Mouse (Mus musculus) embryo, embryonic 11 days (tissue): Measurements from ENCODE around the gene Vamp2.
A peak's percentile ranks its signal among the peaks of the same experiment; 100 is the strongest.
"Not testable (repeated sequence)": the region's sequence is repeated elsewhere in the genome, so short reads cannot be mapped to it uniquely, and the experiment has no call there.

Experiments
- DNase-seq: peaks from one replicate; pipeline ENCODE4 v3.0.0-alpha.2; 2015

Gene Vamp2

GRCm38 (mm10) chr11:69086390-69086789, 1.9 kb upstream of the Vamp2 start:
- no peak for DNase-seq

DNA sequence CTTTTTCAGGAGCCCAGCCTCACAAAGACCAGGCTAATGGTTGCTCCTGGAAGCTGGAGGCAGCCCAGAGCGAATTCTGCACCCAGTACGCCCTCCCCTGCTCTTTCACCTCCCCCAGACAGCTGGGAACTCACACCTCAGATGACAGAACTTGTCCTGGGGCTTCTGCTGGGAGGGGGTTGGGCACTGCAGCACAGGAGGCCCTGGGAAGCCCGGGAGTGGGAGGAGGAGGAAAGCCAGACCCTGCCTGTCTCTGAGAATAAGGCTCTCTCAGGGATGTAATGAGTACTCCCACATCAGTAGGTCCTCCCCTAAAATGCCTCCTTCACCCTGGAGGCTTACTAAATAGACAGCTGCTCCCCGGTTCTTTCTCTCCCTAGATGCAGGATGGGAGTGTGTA, 1.2 kb upstream of the Vamp2 start:
- no peak for DNase-seq

DNA sequence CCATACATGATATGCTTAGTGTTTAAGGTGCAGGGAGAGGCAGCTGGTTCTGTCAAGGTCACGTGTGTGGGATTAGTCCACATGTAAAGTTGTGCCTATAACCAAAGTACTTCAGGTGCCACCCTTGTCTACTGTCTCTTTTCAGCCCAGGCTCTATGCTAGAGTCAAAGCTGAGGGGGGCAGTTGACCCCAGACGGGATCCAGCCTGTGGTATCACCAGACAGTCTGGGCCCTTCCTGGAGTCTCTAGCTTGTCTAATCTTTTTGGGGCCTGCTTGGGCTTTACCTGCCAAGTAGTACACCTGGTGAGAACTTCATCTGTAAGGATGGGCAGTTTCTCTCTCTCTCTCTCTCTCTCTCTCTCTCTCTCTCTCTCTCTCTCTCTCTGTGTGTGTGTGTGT, 693 bp upstream of the Vamp2 start:
- DNase-seq, result no peak

GRCm38 (mm10) chr11:69088856-69089615, 746 bp downstream of the Vamp2 start:
- no peak for DNase-seq

- DNase-seq, result no peak
These were observed 1.5 kb downstream of the Vamp2 start for GRCm38 (mm10) chr11:69089616-69090290.

GRCm38 (mm10) chr11:69090367-69090766, 2.1 kb downstream of the Vamp2 start:
- no peak for DNase-seq

DNA sequence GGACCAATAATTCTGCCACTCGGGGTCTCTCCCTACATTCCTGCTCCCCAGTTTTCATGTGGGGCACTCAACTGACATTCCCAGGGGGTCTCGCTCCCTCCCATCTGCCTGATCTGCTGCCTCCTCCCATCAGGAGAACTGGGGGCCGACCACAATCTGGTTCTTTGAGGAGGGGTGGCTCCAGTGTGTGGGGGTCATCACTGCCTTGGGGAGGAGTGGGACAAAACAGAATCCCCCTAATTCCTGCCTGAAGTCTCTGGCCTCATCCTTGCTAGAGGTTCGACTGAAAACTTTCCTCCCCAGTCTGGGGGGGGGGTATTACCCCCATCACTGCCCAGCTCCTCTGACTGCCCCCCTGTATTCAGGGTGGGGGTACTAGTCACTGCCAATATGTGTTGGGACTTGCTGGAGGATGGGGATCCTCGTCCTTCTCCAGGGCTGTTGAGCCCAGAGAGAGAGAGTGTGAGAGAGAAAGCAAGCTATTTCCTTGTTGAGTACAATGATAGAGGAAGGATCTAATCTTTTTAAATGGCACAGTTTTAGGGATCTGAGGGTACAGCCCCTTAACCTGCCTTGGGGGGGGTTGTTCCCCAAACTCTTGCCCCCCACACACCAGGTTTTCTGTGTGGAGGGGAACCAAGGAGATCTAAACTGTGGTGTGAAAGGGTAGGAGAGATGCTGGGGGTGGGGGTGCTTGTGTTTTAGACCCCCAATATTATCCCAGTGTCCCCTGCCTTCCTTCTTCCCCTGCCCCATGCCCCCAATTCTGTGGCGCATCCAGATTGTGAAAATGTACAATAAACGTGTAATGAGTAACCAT, 3.5 kb downstream of the Vamp2 start:
- no peak for DNase-seq

DNA sequence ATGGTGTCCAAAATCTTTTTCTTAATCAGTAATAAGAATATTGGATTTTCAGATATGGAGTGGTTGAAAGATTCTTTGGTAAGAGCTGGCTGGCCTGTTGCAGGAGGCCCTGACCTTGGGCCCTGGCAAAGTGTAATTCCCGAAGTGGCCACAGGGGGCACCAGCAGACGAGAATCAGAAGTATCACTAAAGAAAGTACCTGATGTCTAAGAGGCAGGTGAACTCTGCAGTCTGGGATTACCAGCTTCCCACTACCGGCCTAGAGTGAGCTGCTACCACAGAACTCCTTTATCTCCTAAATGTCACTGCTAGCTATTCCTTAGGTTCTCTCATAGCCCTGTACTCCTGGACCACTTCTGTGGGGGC, 4.1 kb downstream of the Vamp2 start:
- peak; percentile 76 for DNase-seq

DNA sequence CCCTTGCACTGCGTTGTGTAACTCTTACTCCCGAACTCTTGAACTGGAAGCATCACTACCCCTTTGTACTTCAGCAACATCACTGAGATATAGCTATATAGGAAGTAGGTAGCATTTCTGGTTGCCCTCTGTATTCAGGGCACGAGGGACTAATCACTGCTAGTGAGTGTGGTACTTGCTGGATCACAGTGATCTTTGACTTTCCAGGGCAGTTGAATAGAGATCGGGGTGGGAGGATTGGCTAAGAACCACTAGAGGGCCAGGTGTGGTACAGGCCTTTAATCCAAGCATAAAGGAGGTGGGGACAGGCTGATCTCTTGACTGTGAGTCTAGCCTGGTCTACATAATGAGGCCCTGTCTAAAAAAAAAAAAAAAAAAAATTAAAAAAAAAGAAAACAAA, 4.6 kb downstream of the Vamp2 start:
- no peak for DNase-seq

- DNase-seq, result not testable (repeated sequence)
These were observed 5.6 kb downstream of the Vamp2 start for GRCm38 (mm10) chr11:69093856-69094255.

- peak; percentile 99 for DNase-seq
These were observed 6.6 kb downstream of the Vamp2 start, which contains the start of gene Per1 for GRCm38 (mm10) chr11:69094697-69095429. Gene Per1 (plus strand): TSS chr11:69095217.

DNA sequence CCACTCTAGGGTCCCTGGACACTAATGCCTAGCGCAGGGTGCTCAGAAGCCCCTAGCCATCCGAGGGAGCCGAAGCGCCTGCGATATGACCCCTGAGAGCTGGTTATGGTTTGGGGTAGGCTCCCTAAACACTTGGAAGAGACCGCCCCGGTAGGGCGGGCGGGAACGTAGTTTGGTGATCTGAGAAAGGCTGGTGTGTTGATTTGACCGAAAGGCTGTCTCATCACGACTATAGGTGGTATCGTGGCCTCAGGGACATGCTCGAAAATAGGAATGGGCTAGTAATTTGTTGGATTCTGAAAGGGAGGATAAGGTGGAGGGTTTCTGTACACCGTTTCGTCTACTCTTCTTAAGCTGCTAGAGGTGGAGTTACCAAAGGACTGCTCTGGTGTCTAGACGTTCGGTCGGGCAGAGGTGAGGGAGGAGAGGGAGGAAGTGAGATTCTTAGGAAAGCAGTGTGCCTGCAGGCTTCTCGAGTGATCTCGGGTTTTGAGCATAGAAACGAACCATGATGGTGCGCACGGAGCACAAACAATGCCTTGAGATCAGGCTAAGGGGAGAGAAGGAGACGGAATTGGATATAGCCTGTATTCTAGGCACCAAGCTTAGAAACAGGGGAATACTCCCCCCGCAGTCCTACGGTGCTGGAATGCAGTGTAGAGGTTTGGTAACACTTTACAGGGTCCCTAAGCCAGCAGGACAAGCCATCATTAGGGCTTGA, 7.4 kb downstream of the Vamp2 start:
- no peak for DNase-seq

DNA sequence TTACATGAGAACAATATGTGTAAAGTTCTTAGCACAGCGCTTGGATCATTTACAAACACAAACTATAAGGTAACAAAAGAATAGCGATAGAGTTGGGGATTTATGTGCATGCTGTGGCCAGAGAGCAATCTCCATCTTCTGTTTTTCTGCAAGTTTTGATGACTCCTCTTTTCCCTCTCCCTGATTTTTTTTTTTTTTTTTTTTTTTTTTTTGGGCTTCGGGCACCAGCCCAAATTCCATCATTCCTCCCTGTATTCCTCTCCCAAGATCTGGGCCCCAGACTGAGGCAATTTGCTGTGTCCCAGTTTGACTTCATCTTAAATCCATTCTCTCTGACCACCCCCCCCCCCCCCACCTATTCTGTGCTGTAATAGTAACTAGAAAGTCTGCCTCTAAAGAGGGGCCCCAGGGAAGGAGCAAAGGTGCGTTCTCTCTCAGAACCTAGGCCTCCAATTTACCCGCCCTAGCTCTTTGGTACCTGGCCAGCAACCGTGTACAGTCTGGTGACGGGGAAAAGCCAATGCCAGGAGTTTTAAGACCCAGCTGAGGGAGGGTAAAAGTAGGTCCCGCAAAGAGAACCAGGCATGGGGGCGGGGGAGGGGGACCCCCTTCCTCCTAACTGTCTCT, 8.2 kb downstream of the Vamp2 start:
- DNase-seq, result no peak

DNA sequence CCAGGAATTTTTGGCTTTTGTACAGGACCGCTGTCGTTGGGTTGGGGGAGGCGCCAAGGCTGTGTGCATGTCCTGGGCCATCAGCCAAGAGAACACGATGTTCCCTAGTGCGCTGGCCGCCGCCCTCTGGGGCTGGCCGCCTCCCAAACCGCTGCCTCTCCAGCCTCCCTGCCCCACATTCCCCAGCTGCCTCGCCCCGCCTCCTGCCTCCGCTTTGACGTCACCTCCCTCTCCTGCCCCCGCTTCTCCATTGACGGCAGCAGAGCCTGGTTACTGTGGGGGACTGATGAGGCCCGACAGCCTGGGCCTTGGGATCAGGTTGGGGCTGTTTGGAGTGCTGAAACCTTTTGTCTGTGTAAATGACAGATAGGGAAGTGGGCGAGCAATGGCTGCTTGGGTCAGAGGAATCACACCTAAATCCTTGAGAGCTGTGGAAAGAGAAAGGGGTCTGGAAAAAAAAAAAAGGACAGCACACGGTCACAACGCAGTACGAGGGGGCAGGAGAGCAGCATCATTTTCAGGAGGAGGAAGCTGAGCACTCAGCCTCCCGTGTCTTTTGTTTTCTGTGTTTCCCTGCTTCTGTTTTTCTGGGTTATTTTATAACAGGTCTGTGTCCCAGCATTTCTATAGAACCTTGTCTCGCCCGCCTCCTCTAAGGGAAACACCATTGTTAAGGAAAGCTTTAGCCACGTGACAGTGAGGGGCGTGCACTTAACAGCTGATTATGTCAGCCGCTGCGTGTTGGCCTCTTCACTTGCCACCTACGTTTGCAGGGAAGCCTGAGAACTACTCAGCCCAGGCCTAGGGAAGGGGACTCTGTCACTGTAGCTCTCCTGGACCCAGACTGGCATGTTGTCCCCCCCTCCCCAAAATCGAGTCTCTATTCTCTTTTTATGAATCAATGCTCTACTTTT, 9.0 kb downstream of the Vamp2 start:
- DNase-seq, result peak; percentile 87

DNA sequence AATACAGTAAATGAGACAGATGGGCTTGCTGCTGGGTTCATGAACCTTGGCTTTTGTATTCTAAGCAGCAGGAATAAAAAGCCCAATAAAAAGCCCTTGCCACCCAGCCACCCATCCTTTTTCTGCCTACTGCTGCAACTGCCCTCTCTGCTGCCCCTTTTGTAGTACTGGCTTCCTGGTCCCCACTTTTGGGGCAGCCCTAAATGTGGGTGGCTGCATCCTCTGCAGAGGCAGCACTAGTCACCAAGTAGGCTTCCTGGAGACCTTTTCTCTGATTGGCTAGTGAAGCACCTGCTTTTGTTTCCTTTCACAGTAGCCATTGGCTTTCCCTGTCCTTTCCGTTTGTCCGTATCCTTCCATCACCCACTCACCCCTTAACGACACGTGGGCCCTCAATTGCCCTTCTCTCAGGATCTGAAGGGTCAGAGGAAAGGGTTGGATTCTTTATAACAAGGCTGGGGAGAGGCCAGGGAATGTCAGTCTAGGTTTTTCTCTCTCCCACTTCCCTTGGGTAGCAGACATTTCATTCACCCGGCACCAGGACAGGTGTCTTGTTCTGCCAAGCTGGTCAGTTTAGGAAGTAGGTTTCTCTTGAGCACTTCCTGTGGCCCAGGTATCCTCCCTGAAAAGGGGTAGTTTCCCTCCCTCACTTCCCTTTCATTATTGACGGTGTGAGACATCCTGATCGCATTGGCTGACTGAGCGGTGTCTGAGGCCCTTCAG, 9.9 kb downstream of the Vamp2 start:
- no peak for DNase-seq

- DNase-seq, result peak; percentile 96
These were observed 10.4 kb downstream of the Vamp2 start for GRCm38 (mm10) chr11:69098762-69099091.

DNA sequence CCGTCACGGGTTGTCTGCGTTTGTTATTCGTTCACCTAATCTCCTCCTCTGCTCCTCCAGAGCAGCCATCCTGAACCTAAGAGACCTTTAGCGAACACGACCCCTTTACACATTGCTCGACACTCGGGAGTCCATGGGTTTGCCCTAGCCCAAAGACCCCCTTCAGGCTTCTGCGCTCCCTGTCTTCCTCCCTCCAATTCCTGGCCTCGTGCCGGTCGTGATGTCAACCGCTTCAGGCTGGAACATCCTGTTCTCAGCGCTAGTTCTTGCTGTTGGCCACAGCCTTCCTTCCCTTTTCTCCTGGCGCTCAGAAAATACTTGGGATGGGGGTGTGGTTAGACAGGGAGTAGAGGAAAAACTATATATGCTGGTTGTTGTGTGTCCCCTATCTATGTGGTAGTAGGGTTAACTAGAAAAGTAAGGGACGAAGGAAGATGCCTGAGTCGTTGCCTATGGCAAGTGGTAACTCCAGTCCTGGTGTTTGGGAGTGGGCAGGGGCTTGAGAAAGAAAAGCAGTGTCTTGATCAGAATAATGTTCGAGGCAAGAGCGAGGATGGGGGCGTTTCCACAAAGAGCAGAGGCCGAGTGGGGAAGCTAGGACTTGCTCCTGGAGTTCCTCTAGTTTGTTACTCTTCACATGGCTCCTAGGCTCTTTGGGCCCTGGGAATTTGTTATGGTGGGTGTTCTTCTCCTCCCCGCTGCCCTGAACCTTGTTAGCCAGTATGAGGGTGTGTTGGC, 11.1 kb downstream of the Vamp2 start:
- DNase-seq, result peak; percentile 33

- peak; percentile 92 for DNase-seq
These were observed 11.6 kb downstream of the Vamp2 start for GRCm38 (mm10) chr11:69099915-69100345.

- no peak for DNase-seq
These were observed 12.5 kb downstream of the Vamp2 start for GRCm38 (mm10) chr11:69100639-69101360.
